24 mouse cellular contexts compared by ENCODE assay signal in genomic region chr17:40591297-40591696, GRCm38 (mm10). TPM values are rescaled to one million over a fixed set of nuclear protein-coding genes. Genes with fewer than 3 reads are reported as not detected.
"Had no signal": no experiment of that assay in that cellular context is flagged by ENCODE, and none has a peak within 500 bp of the region (broad histone marks: within the 10 kb centered on the region; RNA-seq: fewer than 3 reads in every experiment).

No protein-coding gene starts in this region.

- H3K27me3 ChIP-seq: neural tube, embryonic 12.5 days; neural tube, embryonic 13.5 days; neural tube, embryonic 15.5 days; stomach, embryonic 15.5 days had no signal

- H3K4me2 ChIP-seq: neural tube, embryonic 12.5 days; neural tube, embryonic 13.5 days; neural tube, embryonic 15.5 days; stomach, embryonic 15.5 days had no signal

- DNase-seq: retina, postnatal 1 day; right cerebral cortex, adult 18-20 months; right cerebral cortex, postnatal 14 days; right cerebral cortex, postnatal 25 days; right cerebral cortex, postnatal 4 days; spleen, adult 18-20 months; thymus, adult 18-20 months; thymus, adult 2 months; thymus, postnatal 25 days; thymus, postnatal 36 days; thymus, postnatal 4 days had no signal

- H3K27ac ChIP-seq: neural tube, embryonic 12.5 days; neural tube, embryonic 13.5 days; neural tube, embryonic 15.5 days; stomach, embryonic 15.5 days; stomach, postnatal 0 days had no signal

- H3K36me3 ChIP-seq: neural tube, embryonic 12.5 days; neural tube, embryonic 13.5 days; neural tube, embryonic 15.5 days; stomach, embryonic 15.5 days had no signal

- H3K9ac ChIP-seq: neural tube, embryonic 12.5 days; neural tube, embryonic 13.5 days; neural tube, embryonic 15.5 days; stomach, embryonic 15.5 days had no signal

- H3K9me3 ChIP-seq: neural tube, embryonic 12.5 days; neural tube, embryonic 13.5 days; neural tube, embryonic 15.5 days; stomach, embryonic 15.5 days had no signal

- H3K4me1 ChIP-seq: neural tube, embryonic 12.5 days; neural tube, embryonic 13.5 days; neural tube, embryonic 15.5 days; stomach, embryonic 15.5 days had no signal

- H3K4me3 ChIP-seq: neural tube, embryonic 12.5 days; neural tube, embryonic 13.5 days; neural tube, embryonic 15.5 days; stomach, embryonic 15.5 days had no signal

RNA-seq across cellular contexts. Expression of gene Esp4, which starts 7.1 kb away (rescaled TPM):
- polyA plus RNA-seq: neural tube, embryonic 12.5 days; neural tube, embryonic 13.5 days; neural tube, embryonic 14.5 days; neural tube, embryonic 15.5 days; small intestine, adult 2 months; spleen, adult 2 months; stomach, embryonic 14.5 days; stomach, embryonic 15.5 days; stomach, embryonic 16.5 days; stomach, postnatal 0 days; testis, adult 2 months; thymus, adult 2 months; thymus, postnatal 0 days; urinary bladder, adult 2 months had no signal

RNA-seq across cellular contexts. Expression of gene Esp6, which starts 30.0 kb away (rescaled TPM):
- polyA plus RNA-seq: neural tube, embryonic 12.5 days; neural tube, embryonic 13.5 days; neural tube, embryonic 14.5 days; neural tube, embryonic 15.5 days; small intestine, adult 2 months; spleen, adult 2 months; stomach, embryonic 14.5 days; stomach, embryonic 15.5 days; stomach, embryonic 16.5 days; stomach, postnatal 0 days; testis, adult 2 months; thymus, adult 2 months; thymus, postnatal 0 days; urinary bladder, adult 2 months had no signal

RNA-seq across cellular contexts. Expression of gene Esp3, which starts 40.6 kb away (rescaled TPM):
- polyA plus RNA-seq: neural tube, embryonic 12.5 days; neural tube, embryonic 13.5 days; neural tube, embryonic 14.5 days; neural tube, embryonic 15.5 days; small intestine, adult 2 months; spleen, adult 2 months; stomach, embryonic 14.5 days; stomach, embryonic 15.5 days; stomach, embryonic 16.5 days; stomach, postnatal 0 days; testis, adult 2 months; thymus, adult 2 months; thymus, postnatal 0 days; urinary bladder, adult 2 months had no signal
